Mouse (Mus musculus) limb, embryonic 14.5 days (tissue): ENCODE data around the gene Olfr1245. TPM values are rescaled to one million over a fixed set of nuclear protein-coding genes. Genes with fewer than 3 reads are reported as not detected.
"Not testable (repeated sequence)": the region's sequence is repeated elsewhere in the genome, so short reads cannot be mapped to it uniquely, and the experiment has no call there.

Experiments
- ATAC-seq: fragments of 200-750 bp; cut with Nextera tagmentation; 2 replicates; pipeline ENCODE4 v1.8.0; 2017; ENCODE audit warnings: low read depth, moderate number of reproducible peaks, moderate TSS enrichment; ENCODE audit not compliant: low FRiP score
- DNase-seq: peaks from one replicate; pipeline ENCODE4 v3.0.0-alpha.2; 2015; ENCODE audit warnings: low spot score
- H3K27ac ChIP-seq: fragments of 300-500 bp; sonication (generic); replicated peaks from 2 replicates; pipeline ENCODE4 v1.5.1; 2014; ENCODE audit warnings: low read depth, mild to moderate bottlenecking, low read length, moderate library complexity, mixed read lengths
- H3K27me3 ChIP-seq: fragments of 300-500 bp; sonication (generic); 2 replicates; pipeline ENCODE4 v1.6.1; 2014; ENCODE audit warnings: low read length, mixed read lengths; ENCODE audit not compliant: control insufficient read depth, insufficient read depth
- H3K36me3 ChIP-seq: fragments of 300-500 bp; sonication (generic); 2 replicates; pipeline ENCODE4 v1.6.1; 2014; ENCODE audit warnings: mild to moderate bottlenecking, low read length, moderate library complexity, mixed read lengths; ENCODE audit not compliant: control insufficient read depth, insufficient read depth
- H3K4me1 ChIP-seq: fragments of 300-500 bp; sonication (generic); 2 replicates; pipeline ENCODE4 v1.6.1; 2014; ENCODE audit warnings: antibody characterized with exemption, low read length, mixed read lengths; ENCODE audit not compliant: control insufficient read depth, insufficient read depth
- H3K4me2 ChIP-seq: fragments of 300-500 bp; sonication (generic); replicated peaks from 2 replicates; pipeline ENCODE4 v1.6.1; 2014; ENCODE audit warnings: low read depth, mild to moderate bottlenecking, low read length, moderate library complexity; ENCODE audit not compliant: severe bottlenecking
- H3K4me3 ChIP-seq: fragments of 300-500 bp; sonication (generic); replicated peaks from 2 replicates; pipeline ENCODE4 v1.5.1; 2014; ENCODE audit warnings: low read length
- H3K9ac ChIP-seq: fragments of 300-500 bp; sonication (generic); 2 replicates; pipeline ENCODE4 v1.6.1; 2014; ENCODE audit warnings: mild to moderate bottlenecking, low read depth, low read length, moderate library complexity; ENCODE audit not compliant: severe bottlenecking
- H3K9me3 ChIP-seq: fragments of 300-500 bp; sonication (generic); 2 replicates; pipeline ENCODE4 v1.6.1; 2016; ENCODE audit warnings: low read length; ENCODE audit not compliant: control insufficient read depth
- POLR2A ChIP-seq: fragments of 200-500 bp; IDR thresholded peaks from 2 replicates; pipeline ENCODE4 v1.8.0; 2012; ENCODE audit warnings: inconsistent platforms, mild to moderate bottlenecking, moderate library complexity, borderline replicate concordance; ENCODE audit not compliant: insufficient read depth, insufficient read length; ENCODE audit errors: extremely low read depth
- WGBS: fragments of 180-500 bp; shearing (Covaris S2); extraction: QIAGEN DNeasy Blood & Tissue Kit; methylation state at CpG from one replicate; pipeline ENCODE4 v1.1.7; 2014; 5-methylcytosine and 5-hydroxymethylcytosine counted together
- polyA plus RNA-seq, 2 experiments: library from polyadenylated mRNA; depleted of rRNA in 1 of 2; stranded (reverse) in 1 of 2; unstranded in 1 of 2; fragments of >200 nt; fragmentation: Nextera tagmentation in 1 of 2; extraction: Ambion mirVana in 1 of 2; gene quantifications; 2 replicates each; pipeline versions ENCODE4 v1.2.1 to v1.2.3; 2012 to 2014

Gene Olfr1245
- polyA plus RNA-seq (2012; rRNA removed): not detected in 2 replicates
- polyA plus RNA-seq (2014; fragmentation: Nextera tagmentation; extraction: Ambion mirVana): not detected in 2 replicates

GRCm38 (mm10) chr2:89578347-89578746 is at the start of gene Olfr1245:
Gene Olfr1245, minus strand, starts transcription at chr2:89578447.
- H3K27me3 ChIP-seq: no peaks in the 10 kb centered on the region
- H3K4me2 ChIP-seq: no peak within 1 kb of the TSS
- no peak within 1 kb of the TSS for H3K4me3 ChIP-seq
- no peak within 1 kb of the TSS for H3K9ac ChIP-seq
- WGBS: 88% methylated on average over 1 of the region's 1 CpGs
- ATAC-seq: no peak
- no peak within 1 kb of the TSS for H3K27ac ChIP-seq
- no peak for DNase-seq
- H3K9me3 ChIP-seq: no peaks in the 10 kb centered on the region
- H3K4me1 ChIP-seq: no peaks in the 10 kb centered on the region
- no peak for TF ChIP-seq POLR2A
- no peaks in the 10 kb centered on the region for H3K36me3 ChIP-seq

DNA sequence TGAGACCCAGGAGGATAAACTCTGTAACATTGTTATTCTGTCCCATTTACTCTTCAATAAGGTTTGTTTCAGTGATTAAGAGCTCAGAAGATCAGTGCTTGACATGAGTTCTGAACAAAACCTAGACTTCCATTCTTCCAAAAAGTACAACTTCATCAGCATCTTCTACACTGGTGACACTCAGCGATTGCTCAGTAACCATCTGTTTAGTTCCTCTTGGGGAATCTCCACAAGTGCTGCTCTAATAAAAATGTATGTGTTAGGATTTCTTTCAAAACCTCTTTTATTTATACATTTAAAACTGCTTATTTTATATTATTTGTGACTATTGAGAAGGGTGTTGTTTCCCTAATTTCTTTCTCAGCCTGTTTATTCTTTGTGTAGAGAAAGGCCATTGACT is 39.9 kb upstream of the Olfr1245 start, which contains the start of gene Olfr1248:
Gene Olfr1248, minus strand, starts transcription at position 101 of the 400 bp plus-strand sequence.
- H3K9ac ChIP-seq, H3K4me3 ChIP-seq, H3K4me2 ChIP-seq, H3K27me3 ChIP-seq, H3K36me3 ChIP-seq, DNase-seq, H3K27ac ChIP-seq, H3K4me1 ChIP-seq, H3K9me3 ChIP-seq, ATAC-seq: not testable (repeated sequence)
- 85% methylated on average over 1 of the region's 1 CpGs for WGBS

- ATAC-seq (no peak), DNase-seq (no peak)
- Histone ChIP-seq H3K9ac (no peak within 1 kb of the TSS), H3K27me3 (no peaks in the 10 kb centered on the region), H3K27ac (no peak within 1 kb of the TSS), H3K36me3 (no peaks in the 10 kb centered on the region), H3K4me1 (no peaks in the 10 kb centered on the region), H3K4me3 (no peak within 1 kb of the TSS), H3K9me3 (no peaks in the 10 kb centered on the region), H3K4me2 (no peak within 1 kb of the TSS)
- WGBS: 83% methylated on average over 2 of the region's 2 CpGs
- no peak for TF ChIP-seq POLR2A
Measured at GRCm38 (mm10) chr2:89614030-89614429, 35.8 kb upstream of the Olfr1245 start, which contains the start of gene Olfr1247. Gene Olfr1247, minus strand, starts transcription at chr2:89614130.

DNA sequence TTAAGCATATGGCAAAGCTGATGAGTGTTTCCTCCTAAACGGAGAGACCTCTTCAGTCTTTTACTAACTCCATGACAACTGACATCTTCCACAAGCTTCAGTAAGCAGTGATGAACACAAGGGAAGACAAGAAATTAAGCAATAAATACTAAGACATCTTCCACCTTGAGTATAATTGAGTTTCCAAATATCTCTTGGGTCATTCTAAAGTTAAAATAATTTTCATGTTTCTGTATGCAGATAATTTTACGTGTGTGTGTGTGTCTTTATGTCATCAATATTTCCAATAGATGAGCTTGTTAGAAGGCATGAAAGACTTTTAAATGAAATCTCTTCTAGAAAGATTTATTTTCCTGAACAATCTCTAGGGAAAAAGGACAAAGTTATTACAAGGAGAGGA is 14.8 kb upstream of the Olfr1245 start, which contains the start of gene Olfr1246:
Gene Olfr1246, minus strand, starts transcription at position 101 of the 400 bp plus-strand sequence.
- no peak for ATAC-seq
- Histone ChIP-seq H3K4me2 (no peak within 1 kb of the TSS), H3K27me3 (no peaks in the 10 kb centered on the region), H3K27ac (no peak within 1 kb of the TSS), H3K9ac (no peak within 1 kb of the TSS), H3K9me3 (no peaks in the 10 kb centered on the region), H3K4me3 (no peak within 1 kb of the TSS), H3K4me1 (no peaks in the 10 kb centered on the region), H3K36me3 (no peaks in the 10 kb centered on the region)
- no peak for TF ChIP-seq POLR2A
- 74% methylated on average over 2 of the region's 2 CpGs for WGBS
- DNase-seq: no peak

DNA sequence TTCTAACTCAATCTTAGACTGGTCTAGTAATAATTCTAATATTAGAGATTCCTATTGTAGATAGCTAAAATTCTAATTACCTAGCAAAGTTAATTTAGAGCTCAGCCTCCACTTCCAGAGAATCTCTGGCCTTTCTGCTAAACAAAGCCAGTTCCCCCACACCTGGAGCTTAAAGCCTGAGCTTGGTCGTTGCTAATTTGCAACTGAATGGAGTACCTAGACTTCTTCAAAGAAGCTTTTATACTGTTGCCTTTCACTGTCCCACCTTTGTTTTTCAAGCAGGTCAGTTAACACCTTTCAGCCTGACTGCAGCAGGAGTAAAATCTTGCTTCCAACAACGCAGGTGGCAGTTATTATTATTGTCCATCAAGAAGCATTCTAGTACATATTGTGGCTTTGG is 15.5 kb downstream of the Olfr1245 start:
- not testable (repeated sequence) for H3K4me3 ChIP-seq, H3K27me3 ChIP-seq, ATAC-seq, H3K4me2 ChIP-seq, H3K36me3 ChIP-seq, H3K4me1 ChIP-seq, H3K9me3 ChIP-seq, H3K9ac ChIP-seq, DNase-seq, H3K27ac ChIP-seq
- WGBS: 56% methylated on average over 2 of the region's 2 CpGs

DNA sequence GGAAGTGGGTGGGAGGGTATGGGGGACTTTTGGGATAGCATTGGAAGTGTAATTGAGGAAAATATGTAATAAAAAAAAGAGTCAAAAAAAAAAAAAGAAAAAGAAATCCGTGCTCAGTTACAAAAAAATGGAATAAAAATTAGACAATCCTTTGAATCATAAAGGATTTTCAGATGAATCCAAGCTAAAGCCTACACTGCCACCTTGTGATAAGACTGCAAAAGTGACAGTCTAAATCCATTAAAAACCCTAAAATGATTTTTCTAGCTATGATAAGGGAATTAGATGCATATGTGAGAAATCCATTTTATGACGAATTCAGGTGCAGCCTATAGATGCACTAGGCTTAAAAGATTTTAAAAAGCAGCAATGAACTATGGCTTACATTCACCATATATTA is 33.7 kb downstream of the Olfr1245 start:
- Histone ChIP-seq H3K9me3 (no peaks in the 10 kb centered on the region), H3K4me3 (no peak overlapping the region), H3K36me3 (no peaks in the 10 kb centered on the region), H3K4me1 (no peaks in the 10 kb centered on the region), H3K27me3 (no peaks in the 10 kb centered on the region), H3K27ac (no peak overlapping the region), H3K9ac (no peak overlapping the region), H3K4me2 (no peak overlapping the region)
- no peak for TF ChIP-seq POLR2A
- no peak for ATAC-seq
- 59% methylated on average over 2 of the region's 2 CpGs for WGBS
- peak; percentile 25 for DNase-seq
